Mouse (Mus musculus) embryonic facial prominence, embryonic 13.5 days (tissue): ENCODE results near the gene Snx3. TPM values are rescaled to one million over a fixed set of nuclear protein-coding genes. Genes with fewer than 3 reads are reported as not detected.

Experiments used
- ATAC-seq: fragments of 200-750 bp; cut with Nextera tagmentation; 2 replicates; pipeline ENCODE4 v1.8.0; 2017; ENCODE audit warnings: low read depth; ENCODE audit not compliant: insufficient number of reproducible peaks, insufficient read depth, low FRiP score, low TSS enrichment
- H3K27ac ChIP-seq: fragments of 300-500 bp; sonication (generic); 2 replicates; pipeline ENCODE4 v1.5.1; 2015; ENCODE audit warnings: moderate library complexity, mild to moderate bottlenecking, inconsistent platforms
- H3K27me3 ChIP-seq: fragments of 300-500 bp; sonication (generic); 2 replicates; pipeline ENCODE4 v1.6.1; 2015; ENCODE audit warnings: mild to moderate bottlenecking, inconsistent platforms
- H3K36me3 ChIP-seq: fragments of 300-500 bp; sonication (generic); 2 replicates; pipeline ENCODE4 v1.6.1; 2015; ENCODE audit warnings: mild to moderate bottlenecking, inconsistent platforms
- H3K4me1 ChIP-seq: fragments of 300-500 bp; sonication (generic); 2 replicates; pipeline ENCODE4 v1.6.1; 2015; ENCODE audit warnings: inconsistent platforms
- H3K4me2 ChIP-seq: fragments of 300-500 bp; sonication (generic); 2 replicates; pipeline ENCODE4 v1.6.1; 2015; ENCODE audit warnings: moderate library complexity, mild to moderate bottlenecking, inconsistent platforms
- H3K4me3 ChIP-seq: fragments of 300-500 bp; sonication (generic); 2 replicates; pipeline ENCODE4 v1.5.1; 2015; ENCODE audit warnings: mild to moderate bottlenecking, inconsistent platforms
- H3K9ac ChIP-seq: fragments of 300-500 bp; sonication (generic); 2 replicates; pipeline ENCODE4 v1.6.1; 2015; ENCODE audit warnings: mild to moderate bottlenecking, inconsistent platforms
- H3K9me3 ChIP-seq: fragments of 300-500 bp; sonication (generic); 2 replicates; pipeline ENCODE4 v1.6.1; 2016; ENCODE audit warnings: inconsistent platforms
- WGBS: fragments of 180-500 bp; shearing (Covaris S2); methylation state at CpG from one replicate; pipeline ENCODE4 v1.1.7; 2015; ENCODE audit warnings: mixed read lengths; 5-methylcytosine and 5-hydroxymethylcytosine counted together
- polyA plus RNA-seq: library from polyadenylated mRNA; unstranded; fragments of >200 nt; fragmentation: Nextera tagmentation; extraction: Ambion mirVana; gene quantifications from 2 replicates; pipeline ENCODE4 v1.2.1, GENCODE M21; 2015

Snx3 gene
- polyA plus RNA-seq, 1 experiment from 2014 or later: 307 TPM

DNA sequence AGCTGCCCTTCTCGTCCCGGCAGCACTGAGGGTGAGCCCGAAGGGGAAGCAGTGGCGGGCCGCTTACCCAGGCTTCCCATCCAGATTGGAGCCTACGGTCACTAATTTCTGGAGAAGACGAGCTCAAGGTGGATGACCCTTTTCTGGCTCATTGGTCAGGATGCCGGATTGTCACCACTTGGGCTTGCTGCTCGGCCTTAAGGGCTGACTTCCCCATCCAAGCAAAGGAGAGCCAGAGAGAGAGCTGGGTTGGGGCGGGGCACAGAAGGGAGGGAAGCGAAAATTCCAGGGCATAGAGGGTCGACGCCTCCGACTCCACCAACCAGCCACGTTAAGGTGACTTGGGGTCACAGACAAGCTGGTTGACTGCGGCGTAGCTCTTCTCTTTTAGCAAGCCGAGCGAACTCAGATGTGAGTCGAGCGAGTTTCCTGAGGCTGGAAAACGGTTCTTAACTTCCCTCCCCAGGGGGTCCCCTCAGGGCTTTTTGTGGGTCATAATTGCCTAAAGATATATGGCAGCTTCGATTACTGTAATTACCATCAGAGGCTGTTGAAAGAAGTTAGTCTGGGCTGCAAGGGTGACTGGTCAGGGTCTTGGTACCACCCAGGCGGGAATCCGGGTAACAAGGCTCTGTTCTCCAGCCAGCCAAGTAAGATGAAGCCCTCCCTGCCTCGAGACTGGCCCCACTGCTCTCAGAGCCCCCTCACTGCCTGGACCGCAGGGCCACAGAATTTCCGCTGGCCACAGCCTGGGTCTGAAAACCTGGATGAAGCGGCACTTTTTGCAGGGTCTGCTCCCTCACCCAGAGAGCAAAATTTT lies 78.5 kb downstream of the Snx3 start:
- H3K4me3 ChIP-seq: peak overlapping the region; percentile 16; the same call in 1 of the 2 replicates
- peak overlapping the region; percentile 38 for H3K4me2 ChIP-seq
- no peaks in the 10 kb centered on the region for H3K9me3 ChIP-seq
- no peak overlapping the region for H3K27ac ChIP-seq
- H3K9ac ChIP-seq: no peak overlapping the region
- H3K36me3 ChIP-seq: no peaks in the 10 kb centered on the region
- peaks cover 31% of the 10 kb centered on the region for H3K4me1 ChIP-seq
- ATAC-seq: no peak
- peaks cover 99% of the 10 kb centered on the region for H3K27me3 ChIP-seq
- 1% methylated on average over 29 of the region's 29 CpGs for WGBS

DNA sequence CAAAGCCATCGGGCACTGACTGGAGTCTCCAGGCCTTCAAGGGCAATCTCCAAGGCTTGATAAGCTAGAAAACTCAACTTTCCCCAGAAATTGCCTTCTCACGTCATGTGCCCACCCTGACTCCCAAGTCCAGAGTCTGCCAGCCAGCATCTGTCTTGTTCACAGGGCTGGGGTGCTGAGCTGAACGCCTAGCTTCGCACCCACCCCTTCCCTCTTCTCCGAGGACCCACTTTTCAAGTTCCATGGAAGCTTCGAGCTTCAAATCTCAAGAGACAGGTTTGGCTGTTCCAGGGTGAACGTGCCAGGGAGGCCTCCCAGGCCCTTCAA lies 79.1 kb downstream of the Snx3 start:
- Histone ChIP-seq H3K4me1 (peaks cover 31% of the 10 kb centered on the region), H3K9me3 (no peaks in the 10 kb centered on the region), H3K4me3 (no peak overlapping the region), H3K4me2 (no peak overlapping the region), H3K9ac (no peak overlapping the region), H3K36me3 (no peaks in the 10 kb centered on the region), H3K27ac (no peak overlapping the region), H3K27me3 (peaks cover 99% of the 10 kb centered on the region)
- 4% methylated on average over 7 of the region's 7 CpGs for WGBS
- no peak for ATAC-seq

DNA sequence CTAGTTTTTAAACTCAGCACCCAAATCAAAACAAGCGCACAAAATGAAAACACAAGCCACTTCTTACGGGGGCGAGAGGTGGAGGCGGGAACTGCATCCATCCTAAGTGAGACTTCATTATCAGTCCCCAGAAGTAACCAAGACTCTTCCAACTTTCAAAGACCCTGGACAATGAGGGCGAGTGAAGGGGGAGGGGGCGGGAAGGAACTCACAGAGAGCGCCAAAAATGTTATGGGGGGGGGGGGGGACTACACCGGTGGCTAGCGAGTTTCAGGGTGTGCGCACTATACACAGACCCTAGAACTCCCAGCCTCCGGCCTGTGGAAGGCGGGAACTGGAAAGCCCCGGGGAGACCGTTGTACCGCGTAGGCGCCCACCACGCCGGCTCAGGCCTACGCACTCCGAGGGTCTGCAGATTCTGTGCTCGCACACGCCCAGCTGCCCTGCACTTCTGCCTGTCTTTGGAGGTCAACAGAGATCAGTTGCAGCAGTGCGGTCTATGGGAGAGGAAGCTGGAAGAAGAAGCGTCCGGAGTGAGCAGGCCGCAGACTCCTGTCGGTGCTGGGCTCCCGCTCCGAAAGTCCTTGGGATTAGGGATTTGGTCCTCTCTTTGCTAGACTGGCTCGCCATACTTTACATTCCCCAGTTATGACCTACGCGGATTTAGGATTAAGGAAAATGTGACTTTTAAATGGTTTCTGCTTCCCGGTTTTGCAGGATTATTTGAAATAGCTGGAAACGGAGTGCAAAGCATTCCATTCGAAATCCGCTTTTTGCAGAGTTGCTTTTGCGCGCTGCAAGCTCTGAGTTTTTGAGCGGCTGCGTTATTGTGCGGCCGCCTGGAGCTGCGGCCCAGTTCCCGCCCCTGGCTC lies 80.1 kb downstream of the Snx3 start:
- Histone ChIP-seq H3K27ac (no peak overlapping the region), H3K4me2 (peak overlapping the region; percentile 55), H3K36me3 (no peaks in the 10 kb centered on the region), H3K27me3 (peaks cover 99% of the 10 kb centered on the region), H3K9ac (no peak overlapping the region), H3K4me1 (peaks cover 31% of the 10 kb centered on the region), H3K4me3 (peak overlapping the region; percentile 36), H3K9me3 (no peaks in the 10 kb centered on the region)
- no peak for ATAC-seq
- under 1% methylated on average over 45 of the region's 45 CpGs for WGBS

DNA sequence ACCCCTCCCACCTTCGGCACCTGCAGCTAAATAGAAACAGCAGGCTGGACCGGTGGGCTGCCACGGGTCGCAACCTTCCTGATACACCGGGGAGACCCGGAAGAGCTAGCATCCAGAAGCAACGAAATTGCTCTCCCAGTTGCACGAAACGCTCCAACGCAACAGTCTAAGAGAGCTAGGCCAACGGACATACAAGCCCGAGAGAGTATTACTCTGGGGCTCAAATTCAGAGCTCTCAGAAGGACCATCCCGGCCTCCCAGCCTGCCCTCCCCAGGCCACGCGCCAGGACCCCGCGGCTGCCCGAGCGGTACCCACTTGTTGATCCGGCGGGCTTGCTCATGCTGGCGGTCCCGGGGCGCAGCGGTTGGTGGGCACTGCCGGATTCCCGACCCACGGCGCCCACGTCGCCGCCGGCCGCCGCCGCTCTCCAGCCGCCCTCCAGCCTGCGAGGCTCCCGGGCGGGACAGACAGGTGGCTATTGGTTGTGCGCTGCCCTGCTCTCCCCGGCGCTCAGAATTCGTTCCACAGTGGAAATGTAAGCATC lies 80.8 kb downstream of the Snx3 start:
- Histone ChIP-seq H3K27me3 (peaks cover 99% of the 10 kb centered on the region), H3K9ac (no peak overlapping the region), H3K4me2 (peak overlapping the region; percentile 55), H3K4me1 (peaks cover 31% of the 10 kb centered on the region), H3K9me3 (no peaks in the 10 kb centered on the region), H3K27ac (no peak overlapping the region), H3K4me3 (peak overlapping the region; percentile 36), H3K36me3 (no peaks in the 10 kb centered on the region)
- no peak for ATAC-seq
- under 1% methylated on average over 44 of the region's 44 CpGs for WGBS

DNA sequence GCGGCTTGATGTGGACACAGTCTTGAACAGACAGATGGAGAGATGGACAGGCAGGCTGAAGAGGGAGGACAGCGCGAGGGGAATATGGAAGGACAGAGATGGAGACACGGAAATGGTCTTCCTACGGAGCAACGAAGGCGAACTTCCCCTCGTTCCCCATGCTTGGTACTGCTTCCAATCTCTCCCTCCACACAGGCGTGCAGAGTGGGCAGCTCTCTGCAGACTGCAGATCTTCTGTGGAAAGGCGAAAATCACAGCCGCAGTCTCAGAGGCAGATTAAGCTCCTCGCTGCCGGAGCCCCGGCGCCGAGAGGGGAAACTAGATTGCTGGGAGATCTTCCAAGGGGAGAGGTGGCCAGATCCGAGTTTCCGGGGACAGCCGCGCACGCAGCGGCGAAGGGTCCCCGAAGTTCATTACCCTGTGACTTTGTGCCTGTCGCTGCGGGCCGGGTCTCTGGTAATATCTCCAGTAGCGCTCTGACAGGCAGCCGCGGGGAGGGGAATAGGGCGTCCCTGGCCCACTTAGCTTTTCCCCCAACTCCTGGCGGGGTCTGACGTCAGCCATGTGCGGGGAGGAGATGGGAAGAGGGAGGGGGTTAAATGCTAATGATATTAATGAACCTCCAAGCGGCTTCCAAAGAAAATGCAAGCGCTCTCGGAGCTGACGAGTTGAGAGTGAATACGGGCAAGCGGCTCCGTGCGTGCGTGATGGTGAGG lies 81.5 kb downstream of the Snx3 start, which contains the start of the genes Nr2e1 and Ostm1:
Gene Nr2e1, minus strand, starts transcription at position 476 of the 716 bp plus-strand sequence.
Gene Ostm1, plus strand, starts transcription at position 666 of the 716 bp plus-strand sequence.
- peaks cover 31% of the 10 kb centered on the region for H3K4me1 ChIP-seq

DNA sequence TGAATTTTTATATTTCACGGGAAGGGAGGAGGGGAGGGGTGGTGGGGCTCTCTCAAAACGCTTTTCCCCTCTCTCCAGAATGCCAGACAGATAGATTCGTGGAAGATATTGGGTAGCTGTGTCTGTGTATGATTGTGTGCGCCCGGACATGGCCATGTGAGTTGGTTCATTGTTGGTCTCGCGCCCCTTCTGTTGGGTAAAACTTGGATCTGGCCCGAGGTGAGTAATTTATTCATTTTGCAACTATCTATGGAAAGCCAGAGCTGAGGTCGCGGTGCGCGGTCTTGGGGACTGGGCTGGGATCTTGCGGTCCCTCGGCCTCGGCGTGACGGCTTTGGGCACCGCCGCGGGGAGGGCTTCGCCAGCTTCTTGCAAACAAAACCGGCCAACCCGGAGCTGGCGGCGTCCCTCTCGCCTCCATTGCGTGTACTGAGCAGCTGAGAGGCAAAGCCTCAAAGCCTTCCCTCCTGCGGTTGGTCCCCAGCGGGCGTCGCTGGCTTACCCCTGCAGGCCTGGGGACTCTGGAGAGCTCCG lies 82.1 kb downstream of the Snx3 start:
- Histone ChIP-seq H3K4me3 (peak overlapping the region; percentile 36), H3K27me3 (peaks cover 99% of the 10 kb centered on the region), H3K9me3 (no peaks in the 10 kb centered on the region), H3K4me2 (peak overlapping the region; percentile 55), H3K27ac (no peak overlapping the region), H3K36me3 (no peaks in the 10 kb centered on the region), H3K9ac (0 out of 2 replicates have a peak overlapping the region, but pooled peaks have one; percentile 32), H3K4me1 (peaks cover 31% of the 10 kb centered on the region)
- no peak for ATAC-seq
- under 1% methylated on average over 32 of the region's 32 CpGs for WGBS

More for the DNA sequence above, 81.5 kb downstream of the Snx3 start, which contains the start of the genes Nr2e1 and Ostm1:
- H3K4me3 ChIP-seq: peak within 1 kb of the TSS; percentile 36
- ATAC-seq: no peak
- H3K27me3 ChIP-seq: peaks cover 99% of the 10 kb centered on the region
- H3K4me2 ChIP-seq: peak within 1 kb of the TSS; percentile 55
- H3K9me3 ChIP-seq: no peaks in the 10 kb centered on the region
- no peak within 1 kb of the TSS for H3K27ac ChIP-seq
- 0 out of 2 replicates have a peak within 1 kb of the TSS, but pooled peaks have one; percentile 32 for H3K9ac ChIP-seq
- H3K36me3 ChIP-seq: no peaks in the 10 kb centered on the region
- WGBS: under 1% methylated on average over 43 of the region's 43 CpGs

DNA sequence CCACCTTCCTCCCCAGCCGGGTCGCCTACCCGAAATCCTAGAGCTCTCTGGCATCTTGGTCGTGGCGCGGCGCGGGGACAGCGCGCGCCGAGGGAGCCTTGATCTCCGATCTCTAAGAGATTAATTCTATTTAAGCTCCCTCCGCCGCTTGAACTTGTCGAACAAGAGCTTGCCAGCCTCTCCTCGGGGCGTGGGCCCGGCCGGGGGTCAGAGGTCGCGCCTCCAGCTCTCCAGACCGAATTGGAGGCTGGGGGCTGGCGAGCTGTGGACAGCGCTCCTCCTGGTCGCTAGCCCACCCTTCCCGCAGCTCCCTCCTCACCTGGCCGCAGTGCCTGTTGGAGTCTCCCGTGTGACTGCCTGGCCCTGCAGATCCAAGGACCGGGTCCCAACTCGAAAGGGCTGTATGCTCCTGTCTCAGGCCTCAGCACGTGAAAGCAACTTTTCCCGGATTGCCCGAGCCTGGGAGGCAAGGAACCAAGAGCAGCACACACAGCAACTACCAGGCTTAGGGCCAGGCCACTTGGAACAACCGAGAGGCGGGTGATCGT lies 82.7 kb downstream of the Snx3 start:
- H3K4me3 ChIP-seq: peak overlapping the region; percentile 36
- no peak for ATAC-seq
- H3K9me3 ChIP-seq: no peaks in the 10 kb centered on the region
- peaks cover 31% of the 10 kb centered on the region for H3K4me1 ChIP-seq
- H3K27me3 ChIP-seq: peaks cover 99% of the 10 kb centered on the region
- WGBS: under 1% methylated on average over 37 of the region's 37 CpGs
- no peak overlapping the region for H3K27ac ChIP-seq
- 0 out of 2 replicates have a peak overlapping the region, but pooled peaks have one; percentile 32 for H3K9ac ChIP-seq
- H3K36me3 ChIP-seq: no peaks in the 10 kb centered on the region
- peak overlapping the region; percentile 55 for H3K4me2 ChIP-seq

Other genes starting within 250 kb of the Snx3 start
- gene Foxo3, start 225.3 kb upstream of the Snx3 start, polyA plus RNA-seq: 8.0 and 8.6 TPM in 2 replicates
- gene Afg1l, start 23.5 kb upstream of the Snx3 start, polyA plus RNA-seq: 6.7 and 7.1 TPM in 2 replicates
- gene Nr2e1, start 81.6 kb downstream of the Snx3 start, polyA plus RNA-seq: 1.3 and 2.3 TPM in 2 replicates
- gene Ostm1, start 81.8 kb downstream of the Snx3 start, polyA plus RNA-seq: 10.8 and 12.5 TPM in 2 replicates